Mouse (Mus musculus) gastrocnemius, postnatal 36 days (tissue): ENCODE results near the gene Samd4b. TPM values are rescaled to one million over a fixed set of nuclear protein-coding genes. Genes with fewer than 3 reads are reported as not detected.
A peak's percentile ranks its signal among the peaks of the same experiment; 100 is the strongest.
"Not testable (repeated sequence)": the region's sequence is repeated elsewhere in the genome, so short reads cannot be mapped to it uniquely, and the experiment has no call there.

Source experiments
- DNase-seq, 2 experiments: peaks; one replicate each; pipeline ENCODE4 v3.0.0; 2022
- intact Hi-C: fragments of 180-260 bp; cut with DNase I; formaldehyde crosslinking; loops from one replicate; pipeline ENCODE4 v1.15.1; 2025
- total RNA-seq, 2 experiments: library from RNA; stranded (reverse); gene quantifications; 2 replicates each; pipeline ENCODE4 v1.2.3; 2021

Samd4b gene
- total RNA-seq, 2 experiments from 2014 or later = 11.6 to 13.9 TPM

DNA sequence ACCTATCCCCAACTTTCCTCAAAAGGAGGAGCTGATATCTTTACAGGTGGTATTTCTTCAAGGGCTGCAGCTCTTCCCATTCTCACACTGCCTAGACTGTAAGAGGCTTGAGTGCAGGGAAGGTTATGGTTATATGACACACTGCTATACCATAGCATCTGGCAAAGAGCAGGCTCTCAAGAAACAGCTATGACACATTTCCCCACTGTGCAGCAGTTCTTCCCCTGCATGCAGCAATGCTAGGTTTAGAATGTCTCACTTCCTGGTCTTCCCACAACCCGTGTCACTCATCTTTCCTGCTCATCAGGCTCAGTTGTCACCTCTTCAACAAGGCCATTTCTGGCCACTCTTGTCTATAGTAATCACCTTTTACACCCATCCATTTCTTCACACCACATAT is 167.4 kb downstream of the Samd4b start:
- DNase-seq = no peak
- intact Hi-C loops = no loop called here

DNA sequence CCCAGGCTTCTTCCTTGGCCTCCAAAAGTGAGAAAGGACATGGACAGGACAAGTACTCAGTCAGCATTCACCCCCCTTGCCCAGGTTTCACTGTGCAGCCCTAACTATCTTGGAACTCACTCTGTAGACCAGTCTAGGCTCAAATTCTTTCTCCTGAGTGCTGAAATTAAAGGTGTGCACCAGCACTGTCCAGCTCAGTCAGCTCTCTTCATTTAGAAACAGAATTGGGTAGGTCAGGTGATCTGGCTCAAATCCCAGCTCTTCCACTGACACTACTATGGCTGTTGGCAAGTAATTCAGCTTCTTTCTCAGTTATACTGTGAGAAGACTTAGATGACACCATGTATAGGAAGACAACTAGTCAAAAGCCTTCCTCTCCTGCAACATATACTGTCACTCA is 170.2 kb downstream of the Samd4b start:
- DNase-seq = no peak
- intact Hi-C loops = no loop called here

DNA sequence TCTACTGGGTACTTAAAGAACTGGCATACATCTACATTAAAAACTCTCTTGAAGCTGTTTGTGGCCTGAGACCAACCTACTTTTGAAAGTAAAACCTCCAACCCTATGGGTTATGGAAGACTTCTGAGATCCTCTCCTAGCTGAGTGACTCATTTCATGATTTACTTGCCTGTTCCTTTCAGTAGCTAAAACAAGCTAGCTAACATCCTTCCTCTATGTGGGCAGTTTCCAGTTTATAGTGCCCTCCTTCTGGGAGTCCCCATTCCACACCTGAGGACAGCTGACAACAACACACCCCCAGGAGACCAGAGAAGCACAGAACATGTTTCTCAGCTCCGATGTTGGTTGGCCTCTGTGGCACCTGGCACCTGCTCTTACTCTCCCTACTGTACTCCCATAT is 174.9 kb downstream of the Samd4b start:
- intact Hi-C loops = no loop called here
- DNase-seq = no peak

DNA sequence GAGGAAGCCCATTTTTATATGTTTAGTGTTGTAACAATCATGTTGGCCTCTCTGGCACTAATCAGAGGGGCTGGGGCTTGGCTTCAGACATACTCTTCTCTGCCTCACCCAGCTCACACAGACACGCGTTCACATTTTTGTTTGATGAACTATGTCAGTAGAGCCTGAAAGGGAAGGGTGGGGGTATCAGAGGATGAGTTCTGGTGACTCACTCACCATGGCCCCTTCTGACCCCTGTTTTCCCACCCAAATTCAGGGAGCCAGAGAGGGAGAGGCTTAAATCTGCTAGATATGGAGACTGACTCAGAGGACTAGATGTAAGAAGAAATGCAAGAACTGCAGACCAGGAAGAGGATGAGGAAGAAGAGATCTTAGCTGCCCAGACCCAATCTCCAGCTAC is 178.5 kb downstream of the Samd4b start:
- DNase-seq = no peak
- intact Hi-C loops = no loop called here

DNA sequence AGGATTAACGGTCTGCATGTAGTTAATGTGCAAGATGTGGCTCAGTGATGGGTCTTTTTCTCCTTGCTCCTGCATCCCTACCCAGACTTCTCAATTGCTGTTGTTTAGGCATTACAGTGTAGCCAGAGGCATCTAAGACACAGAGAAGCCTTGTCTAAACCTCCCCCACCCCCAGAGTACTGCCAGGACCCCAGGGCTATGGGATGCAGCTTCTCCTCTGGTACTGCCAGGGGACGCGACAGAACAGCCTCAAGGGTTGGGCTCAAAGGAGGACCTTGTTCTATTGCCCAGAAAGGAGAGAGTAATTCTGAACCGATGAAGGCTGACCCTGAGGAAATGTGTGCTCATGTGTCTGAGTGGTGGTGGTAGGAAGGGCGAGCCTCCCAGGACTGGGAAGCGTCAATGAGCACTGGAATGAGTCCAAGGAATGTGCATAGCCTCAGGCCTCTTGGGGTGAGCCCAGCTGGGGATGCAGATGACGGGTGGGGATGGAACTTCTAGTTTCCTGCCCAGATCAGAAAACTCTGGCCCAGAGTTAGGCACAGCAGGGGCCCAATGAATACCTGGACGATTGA is 179.8 kb downstream of the Samd4b start:
- DNase-seq = peak in 1 of 2 experiments; percentile 69
- intact Hi-C loops = no loop called here

DNA sequence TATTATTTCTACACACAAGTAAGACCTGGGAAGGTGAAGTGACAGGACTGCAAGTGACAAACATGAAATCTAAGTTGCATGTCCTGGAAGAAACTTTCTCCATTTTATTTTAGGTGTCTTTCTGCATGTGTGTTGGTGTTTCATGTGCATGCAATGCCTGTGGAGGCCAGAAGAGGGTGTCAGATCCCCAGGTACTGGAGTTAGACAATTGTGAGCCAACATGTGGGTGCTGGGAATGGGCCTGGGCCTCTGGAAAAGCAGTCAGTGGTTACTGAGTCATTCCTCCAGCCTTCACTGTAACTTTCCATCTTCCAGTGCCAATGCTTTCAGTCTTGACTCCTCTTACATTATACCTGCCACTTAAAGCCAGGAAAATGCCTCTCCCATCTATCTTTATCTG is 180.6 kb downstream of the Samd4b start:
- DNase-seq = no peak
- intact Hi-C loops = no loop called here

DNA sequence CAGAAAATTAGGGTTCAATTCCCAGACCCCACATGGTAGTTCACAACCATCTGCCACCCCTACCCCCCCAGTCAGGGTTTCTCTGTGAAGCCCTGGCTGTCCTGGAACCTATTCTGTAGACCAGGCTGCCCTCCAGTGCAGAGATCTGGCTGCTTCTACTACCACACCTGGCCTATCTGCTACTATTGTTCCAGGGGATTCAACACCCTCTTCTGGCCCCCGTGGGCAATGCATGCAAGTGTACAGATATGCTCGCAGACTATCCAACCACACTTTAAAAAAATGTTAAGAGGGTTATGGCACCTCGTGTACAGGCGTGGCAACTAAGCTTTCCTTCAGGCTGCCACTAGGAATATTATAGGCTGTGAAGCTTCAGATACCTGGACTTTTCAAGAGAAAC is 185.1 kb downstream of the Samd4b start:
- intact Hi-C loops = no loop called here
- DNase-seq = no peak

DNA sequence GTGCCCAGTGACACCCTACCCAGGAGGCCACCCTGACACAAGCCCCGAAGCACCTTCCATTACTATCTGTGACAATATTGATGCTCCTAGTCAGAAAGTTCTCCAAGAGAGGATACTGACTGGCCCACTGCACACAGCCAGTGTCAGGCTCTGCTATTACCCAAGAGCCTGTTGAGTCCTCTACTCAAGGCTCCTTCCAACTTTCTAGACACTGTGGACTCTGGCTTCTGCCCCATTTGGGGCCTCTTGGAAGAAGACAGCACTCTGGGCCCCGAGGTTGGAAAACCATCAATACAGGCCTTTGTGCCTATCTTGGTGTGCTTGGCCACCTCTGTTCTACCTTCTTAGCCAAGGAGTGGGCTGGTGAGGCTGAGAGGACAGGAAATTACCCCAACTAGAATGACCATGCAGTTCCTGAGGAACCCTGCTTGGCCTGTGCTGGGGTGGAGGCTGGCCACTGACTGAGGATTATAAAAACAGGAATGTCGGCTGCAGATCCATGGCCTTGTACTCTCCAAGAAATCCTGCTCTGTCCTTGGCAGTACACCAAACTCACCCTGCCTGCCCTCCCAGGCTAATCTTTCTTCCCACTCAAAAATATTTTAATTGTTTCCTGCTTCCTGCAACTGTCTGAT is 187.0 kb downstream of the Samd4b start:
- intact Hi-C loops = no loop called here
- peak; percentile 51 to 75 for DNase-seq

DNA sequence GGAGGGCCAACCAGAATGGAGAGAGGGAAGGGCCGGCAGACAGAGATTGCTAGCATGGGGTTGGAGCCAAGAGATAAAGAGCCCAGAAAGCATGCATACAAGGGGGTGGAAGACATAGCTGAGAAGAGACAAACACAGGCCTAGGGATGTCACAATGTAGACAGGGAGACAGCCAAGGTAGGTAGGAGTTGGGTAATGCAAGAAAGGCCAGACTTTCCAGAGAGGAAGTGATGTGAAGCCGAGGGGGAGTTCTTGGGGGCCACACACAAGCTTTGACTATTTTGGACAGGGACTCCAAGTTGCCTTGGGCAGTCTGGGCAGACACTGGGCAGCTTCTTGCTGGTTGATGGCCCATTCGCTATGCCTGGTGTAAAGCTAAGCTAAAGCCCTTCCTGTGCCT is 196.0 kb downstream of the Samd4b start:
- no peak for DNase-seq
- intact Hi-C loops = no loop called here

DNA sequence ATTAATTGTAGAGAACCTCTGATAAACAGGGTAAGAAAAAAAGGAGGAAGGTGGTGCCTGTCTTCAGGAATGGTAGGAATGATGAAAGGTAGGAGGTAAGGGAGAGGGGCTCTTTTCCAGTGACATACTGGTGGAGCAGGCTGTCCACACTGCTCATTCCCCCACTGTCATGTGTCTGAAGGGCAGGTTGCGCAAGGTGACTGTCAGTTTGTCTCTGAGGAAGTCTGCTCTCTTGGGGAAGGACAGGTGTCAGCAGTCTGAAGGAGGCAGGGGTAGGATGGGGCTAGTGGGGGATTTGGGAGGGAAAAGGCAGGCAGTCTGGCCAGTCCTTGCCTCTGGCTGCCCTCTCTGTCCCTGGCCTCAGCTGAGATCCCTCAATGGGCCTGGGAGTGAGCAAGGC is 196.9 kb downstream of the Samd4b start:
- intact Hi-C loops = no loop called here
- DNase-seq = no peak

DNA sequence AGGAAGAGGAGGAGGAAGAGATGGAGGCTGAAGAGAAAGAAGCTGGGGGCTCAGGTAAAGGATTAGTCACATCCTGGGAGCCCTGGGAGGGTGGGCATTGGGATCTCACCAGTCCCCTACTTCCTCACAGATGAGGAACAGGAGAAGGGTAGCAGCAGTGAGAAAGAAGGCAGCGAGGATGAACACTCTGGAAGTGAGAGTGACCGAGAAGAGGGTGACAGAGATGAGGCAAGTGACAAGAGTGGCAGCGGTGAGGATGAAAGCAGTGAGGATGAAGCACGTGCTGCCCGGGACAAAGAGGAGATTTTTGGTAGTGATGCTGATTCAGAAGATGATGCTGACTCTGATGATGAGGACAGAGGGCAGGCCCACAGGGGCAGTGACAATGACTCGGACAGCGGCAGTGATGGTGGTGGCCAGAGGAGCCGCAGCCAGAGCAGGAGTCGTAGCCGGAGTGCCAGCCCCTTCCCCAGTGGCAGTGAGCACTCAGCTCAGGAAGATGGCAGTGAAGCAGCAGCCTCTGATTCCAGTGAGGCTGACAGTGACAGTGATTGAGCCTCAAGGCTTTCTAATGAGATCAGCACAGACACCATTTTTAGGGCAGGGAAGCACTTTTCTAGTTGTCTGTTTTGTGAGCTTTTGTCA is 199.1 kb downstream of the Samd4b start:
- no peak for DNase-seq
- intact Hi-C loops = no loop called here

DNA sequence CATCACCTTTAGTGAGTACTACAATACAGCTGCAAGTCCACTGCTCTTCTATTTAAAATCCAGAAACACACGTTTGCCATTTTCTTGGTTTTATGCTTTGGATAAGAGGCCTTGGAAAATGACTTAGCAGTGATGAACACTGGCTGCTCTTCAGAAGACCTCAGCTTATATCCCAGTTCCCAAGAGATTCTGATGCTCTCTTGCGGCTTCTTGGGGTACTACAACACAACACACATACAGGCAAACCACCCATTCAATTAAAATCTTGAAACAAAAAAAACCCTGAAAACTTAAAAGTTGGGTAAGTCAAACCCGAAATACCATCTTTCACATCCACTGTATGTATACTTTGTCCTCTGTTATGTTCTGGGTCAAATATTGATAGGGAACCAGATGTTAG is 199.9 kb downstream of the Samd4b start:
- no peak for DNase-seq
- intact Hi-C loops = no loop called here

DNA sequence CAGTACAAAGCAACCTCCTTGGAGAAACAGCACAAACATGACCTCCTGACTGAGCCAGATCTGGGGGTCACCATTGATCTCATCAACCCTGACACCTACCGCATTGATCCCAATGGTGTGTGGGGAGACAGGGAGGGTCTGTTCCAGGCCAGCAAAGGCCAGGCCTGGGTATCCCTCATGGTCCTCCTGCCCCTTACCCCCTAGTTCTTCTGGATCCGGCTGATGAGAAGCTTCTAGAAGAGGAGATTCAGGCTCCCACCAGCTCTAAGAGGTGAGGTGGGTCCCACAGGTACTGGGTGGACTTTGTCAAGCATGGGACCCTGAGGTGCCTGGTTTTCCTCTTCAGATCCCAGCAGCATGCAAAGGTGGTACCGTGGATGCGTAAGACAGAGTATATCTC is 202.5 kb downstream of the Samd4b start:
- no peak for DNase-seq
- intact Hi-C loops = no loop called here

DNA sequence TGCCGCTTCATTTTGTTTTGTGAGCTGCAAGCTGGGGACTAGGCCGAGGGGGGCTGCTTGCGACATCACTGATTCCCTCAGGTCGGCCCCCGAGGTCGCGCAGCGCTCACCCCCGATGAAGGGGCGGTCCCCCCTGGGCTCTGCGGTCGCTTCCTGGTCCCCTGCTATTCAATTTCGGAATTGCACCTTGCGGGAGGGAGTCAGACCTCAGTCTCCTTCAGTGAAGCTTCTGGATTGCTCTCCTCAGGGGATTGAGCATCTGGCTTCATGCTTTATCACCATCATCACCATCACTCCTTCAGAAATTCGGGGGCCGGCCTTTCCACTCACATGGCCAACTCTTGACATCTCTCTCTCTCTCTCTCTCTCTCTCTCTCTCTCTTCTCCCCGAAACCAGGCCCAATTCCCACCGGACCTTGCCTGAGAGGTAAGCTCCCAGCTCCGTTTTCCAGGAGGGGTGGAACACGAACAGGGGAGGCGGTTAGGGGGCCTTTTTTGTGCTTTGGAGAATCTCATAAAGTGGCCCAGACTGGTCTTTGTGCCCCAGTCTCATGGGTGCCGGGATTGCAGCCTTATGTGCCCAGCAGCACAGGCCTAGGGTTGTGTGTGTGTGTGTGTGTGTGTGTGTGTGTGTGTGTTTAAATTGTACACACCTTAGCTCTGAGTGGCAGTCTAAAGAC is 204.5 kb downstream of the Samd4b start:
- intact Hi-C loops = no loop called here

DNA sequence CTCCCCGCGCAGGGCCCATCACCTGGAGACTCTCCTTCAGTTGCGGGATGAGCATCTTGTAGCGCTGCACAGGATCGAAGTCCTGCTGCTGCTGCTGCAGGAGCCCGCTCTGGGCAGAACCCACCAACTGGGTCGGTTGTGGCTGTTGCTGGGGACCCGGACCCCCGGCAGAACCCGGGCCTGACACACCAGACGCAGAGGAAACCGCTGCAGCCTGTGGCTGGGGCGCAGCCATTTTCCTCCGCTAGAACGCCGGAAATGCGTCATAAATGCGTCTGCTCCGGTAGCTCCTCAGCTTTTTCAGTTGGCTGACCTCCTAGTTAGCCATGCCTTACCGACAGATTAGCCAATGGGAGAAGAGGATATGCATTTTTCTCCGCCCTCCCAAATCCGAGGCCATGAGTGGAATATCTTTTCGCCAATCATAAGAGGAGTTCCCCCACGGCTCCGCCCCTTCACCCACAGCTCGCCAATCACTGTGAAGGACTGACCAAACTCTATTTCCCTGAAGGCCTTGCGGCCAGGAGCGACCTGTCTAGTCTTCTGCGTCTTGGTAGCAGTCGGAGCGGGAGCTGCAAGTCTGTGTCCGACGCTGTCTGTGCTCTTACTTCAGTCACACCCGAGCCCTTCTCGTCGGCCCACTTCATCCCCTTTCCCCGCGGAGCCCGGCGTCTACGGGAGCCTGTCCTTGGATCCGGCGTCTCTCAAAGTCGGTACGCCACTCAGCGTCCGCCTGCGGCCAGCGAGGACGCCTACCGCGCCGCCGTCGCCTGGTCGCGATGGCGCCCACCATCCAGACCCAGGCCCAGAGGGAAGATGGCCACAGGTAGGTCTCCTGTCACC is 205.3 kb downstream of the Samd4b start, which contains the start of the genes Med29 and Paf1:
Gene Med29 (minus strand): TSS at position 280 of the 843 bp plus-strand sequence.
Gene Paf1 (plus strand): TSS at position 523 of the 843 bp plus-strand sequence.
- intact Hi-C loops = no loop called here
- DNase-seq = peak; percentile 90 to 95

More for the DNA sequence above, 204.5 kb downstream of the Samd4b start:
- no peak for DNase-seq

DNA sequence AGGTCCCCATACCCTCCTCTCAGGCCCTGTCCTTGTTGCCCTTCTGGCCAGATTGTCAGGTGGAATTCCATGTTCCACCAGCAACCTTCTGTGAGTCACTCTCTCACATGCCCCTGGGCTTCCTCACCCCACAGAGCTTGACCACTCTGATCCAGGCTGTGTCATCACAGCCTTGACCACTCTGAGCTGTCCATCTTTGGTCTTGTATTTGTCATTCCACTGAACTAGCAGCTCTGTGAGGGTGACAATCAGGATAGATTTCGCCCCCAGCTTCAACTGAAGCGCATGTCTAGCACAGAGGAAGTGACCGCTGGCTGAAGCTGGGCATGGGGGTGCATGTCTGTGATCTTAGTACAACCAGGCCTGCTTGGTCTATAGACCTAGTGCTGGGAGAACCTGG is 207.6 kb downstream of the Samd4b start:
- DNase-seq = no peak
- intact Hi-C loops = no loop called here

DNA sequence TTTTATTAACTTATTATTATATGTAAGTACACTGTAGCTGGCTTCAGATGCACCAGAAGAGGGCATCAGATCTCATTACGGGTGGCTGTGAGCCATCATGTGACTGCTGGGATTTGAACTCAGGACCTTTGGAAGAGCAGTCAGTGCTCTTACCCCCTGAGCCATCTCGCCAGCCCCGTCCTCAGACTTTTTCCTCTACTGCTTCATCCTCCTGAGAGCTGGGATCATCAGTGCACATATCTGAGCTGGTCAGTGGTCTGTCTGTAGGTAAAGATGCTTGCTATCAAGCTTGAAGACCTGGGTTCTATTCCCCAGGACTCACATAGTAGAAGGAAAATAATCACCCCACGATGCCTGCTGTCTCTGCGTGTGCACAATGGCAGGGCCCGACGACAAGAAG is 210.6 kb downstream of the Samd4b start:
- intact Hi-C loops = not testable (repeated sequence)

DNA sequence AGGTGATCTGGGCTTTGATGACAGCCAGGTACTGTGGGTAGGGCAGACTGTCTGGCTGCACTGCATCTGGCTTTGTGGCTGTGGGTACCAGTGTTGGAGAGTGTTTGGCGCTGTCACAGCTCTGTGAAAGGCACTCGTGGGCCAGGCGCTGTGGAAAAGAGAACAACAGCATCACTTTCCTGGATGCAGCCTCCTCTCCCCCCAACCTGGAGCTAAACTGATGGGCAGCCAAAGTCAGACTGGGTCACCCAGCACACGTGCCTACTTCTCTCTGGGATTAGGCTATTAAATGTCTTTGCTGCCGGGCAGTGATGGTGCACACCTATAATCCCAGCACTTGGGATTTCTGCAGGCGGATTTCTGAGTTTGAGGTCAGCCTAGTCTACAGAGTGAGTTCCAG is 211.1 kb downstream of the Samd4b start:
- not testable (repeated sequence) for DNase-seq
- intact Hi-C loops = loop anchor here (1.0 kb wide), 1 partner anchor 14 kb away; no protein-coding TSS in a partner anchor

More for the DNA sequence above, 210.6 kb downstream of the Samd4b start:
- DNase-seq = not testable (repeated sequence)

DNA sequence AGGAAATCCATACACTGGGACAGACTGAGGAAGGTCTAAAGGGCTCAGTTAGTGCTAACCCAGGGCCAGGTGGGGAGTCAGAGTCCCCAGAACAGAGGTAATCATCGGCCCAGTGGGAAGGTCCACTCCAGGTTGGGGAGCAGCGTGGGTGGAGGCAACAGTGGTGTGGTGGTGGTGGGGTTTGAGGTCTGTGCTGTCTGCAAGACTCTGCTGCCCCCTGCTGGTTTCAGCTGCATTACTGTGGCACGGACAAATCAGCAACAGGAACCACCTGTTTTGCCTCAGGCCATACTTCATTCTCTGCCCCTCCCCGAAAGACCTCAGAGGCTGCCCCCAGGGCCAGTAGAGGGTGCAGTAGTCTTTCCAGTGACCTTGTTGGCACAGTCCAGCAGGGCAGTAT is 211.5 kb downstream of the Samd4b start:
- intact Hi-C loops = loop anchor here (1.0 kb wide), 1 partner anchor 13 kb away; no protein-coding TSS in a partner anchor
- peak; percentile 74 to 83 for DNase-seq

DNA sequence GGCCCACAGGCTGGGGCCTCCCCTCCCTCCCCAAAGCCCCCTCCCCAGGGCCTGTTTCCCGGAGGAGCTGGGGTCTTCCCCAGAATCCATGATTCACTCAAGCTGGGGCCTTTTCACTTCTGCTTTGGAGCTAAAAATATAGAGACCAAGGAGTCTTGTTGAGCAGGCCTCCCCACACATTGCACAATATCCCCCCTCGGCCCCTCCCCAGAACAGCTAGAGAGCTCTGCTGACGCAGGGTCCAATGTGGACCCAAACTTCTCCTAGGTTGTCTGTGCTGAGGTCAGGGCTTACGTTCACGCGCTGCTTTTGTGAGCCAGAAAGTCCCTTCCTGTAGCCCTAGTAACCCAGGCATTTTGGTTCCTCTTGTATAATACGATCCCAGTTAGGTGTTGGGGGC is 211.9 kb downstream of the Samd4b start:
- DNase-seq = no peak
- intact Hi-C loops = loop anchor here (1.0 kb wide), 1 partner anchor 13 kb away; no protein-coding TSS in a partner anchor
